Mouse (Mus musculus): ENCODE measurements around the gene Enpp6. TPM values are rescaled to one million over a fixed set of nuclear protein-coding genes. Genes with fewer than 3 reads are reported as not detected.

The Enpp6 gene
- polyA plus RNA-seq, 1 experiment: 1.1 TPM

DNA sequence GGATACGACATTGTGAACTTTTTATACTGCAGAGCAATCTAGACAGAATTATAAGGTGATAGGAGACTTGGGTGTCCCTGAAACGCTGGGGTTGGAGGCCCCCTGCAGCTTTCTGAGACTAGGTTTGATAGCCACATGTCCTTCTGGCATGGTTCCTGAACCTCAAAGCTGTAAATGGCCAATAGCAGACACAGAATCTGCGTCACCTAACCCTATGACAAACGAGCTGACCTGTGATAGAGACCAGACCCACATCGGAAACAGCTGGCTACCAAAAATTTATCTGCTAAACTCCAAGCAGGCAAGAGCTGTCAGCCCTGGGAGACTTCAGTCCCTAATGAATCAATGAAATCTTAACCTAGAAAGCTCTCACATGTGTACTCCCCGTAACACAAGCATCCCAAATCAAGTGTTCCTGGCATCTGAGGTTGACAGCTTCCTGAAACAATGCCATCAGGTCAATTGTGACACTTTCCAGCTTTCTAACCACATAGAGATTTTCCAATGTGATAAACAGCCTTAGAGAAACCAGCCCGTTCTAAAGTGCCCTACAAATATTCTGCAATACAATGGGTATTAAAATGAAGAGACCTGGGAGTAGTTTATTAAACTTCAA, 74.5 kb downstream of the Enpp6 start:
- Histone ChIP-seq H3K27ac (ENCODE audit: insufficient read depth, low read depth, low read length) (no peak overlapping the region), H3K4me1 (ENCODE audit: control insufficient read depth, insufficient read depth, insufficient read length, low read length) (no peaks in the 10 kb centered on the region), H3K36me3 (ENCODE audit: control insufficient read depth, insufficient read depth, low read length) (no peaks in the 10 kb centered on the region), H3K27me3 (ENCODE audit: control insufficient read depth, insufficient read depth, low read length) (no peaks in the 10 kb centered on the region), H3K4me3 (ENCODE audit: low read depth, low read length) (no peak overlapping the region)
- no peak for TF ChIP-seq CTCF (IDR thresholded peaks at IDR 0.05; ENCODE audit: extremely low read depth, insufficient read length, insufficient replicate concordance, low read depth, low read length)
- TF ChIP-seq POLR2A (IDR thresholded peaks at IDR 0.05; ENCODE audit: low read depth, low read length): no peak
- 59% methylated on average over 7 of the region's 7 CpGs for WGBS

- Histone ChIP-seq H3K27me3 (ENCODE audit: control insufficient read depth, insufficient read depth, low read length) (no peaks in the 10 kb centered on the region), H3K4me1 (ENCODE audit: control insufficient read depth, insufficient read depth, insufficient read length, low read length) (no peaks in the 10 kb centered on the region), H3K4me3 (ENCODE audit: low read depth, low read length) (no peak overlapping the region), H3K27ac (ENCODE audit: insufficient read depth, low read depth, low read length) (no peak overlapping the region), H3K36me3 (ENCODE audit: control insufficient read depth, insufficient read depth, low read length) (no peaks in the 10 kb centered on the region)
- TF ChIP-seq POLR2A (IDR thresholded peaks at IDR 0.05; ENCODE audit: low read depth, low read length) (no peak), CTCF (IDR thresholded peaks at IDR 0.05; ENCODE audit: extremely low read depth, insufficient read length, insufficient replicate concordance, low read depth, low read length) (no peak)
- 91% methylated on average over 9 of the region's 9 CpGs for WGBS
These were observed 80.4 kb downstream of the Enpp6 start for GRCm38 (mm10) chr8:47067121-47067520.

DNA sequence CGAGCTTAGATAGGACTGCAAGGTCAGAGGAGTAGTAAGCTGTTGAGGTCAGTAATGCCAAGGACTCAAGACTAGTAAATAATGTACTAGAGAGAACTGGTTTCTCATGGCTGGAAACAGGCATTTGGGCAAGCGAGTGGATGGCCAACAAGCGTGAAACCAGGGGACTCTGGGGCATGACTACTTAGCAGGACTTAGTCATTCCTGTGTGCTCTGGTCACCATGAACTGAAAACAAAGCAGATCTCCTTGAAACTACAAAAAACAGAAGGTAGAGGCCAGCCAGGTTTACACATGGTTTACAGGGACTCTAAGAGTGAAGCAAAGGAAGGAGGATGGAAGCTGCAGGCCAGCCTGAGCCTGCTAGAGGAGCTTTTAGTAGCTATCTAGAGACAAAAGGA, 82.9 kb downstream of the Enpp6 start:
- Histone ChIP-seq H3K4me1 (ENCODE audit: control insufficient read depth, insufficient read depth, insufficient read length, low read length) (no peaks in the 10 kb centered on the region), H3K4me3 (ENCODE audit: low read depth, low read length) (no peak overlapping the region), H3K27me3 (ENCODE audit: control insufficient read depth, insufficient read depth, low read length) (no peaks in the 10 kb centered on the region), H3K36me3 (ENCODE audit: control insufficient read depth, insufficient read depth, low read length) (no peaks in the 10 kb centered on the region), H3K27ac (ENCODE audit: insufficient read depth, low read depth, low read length) (no peak overlapping the region)
- 66% methylated on average over 3 of the region's 3 CpGs for WGBS
- no peak for TF ChIP-seq POLR2A (IDR thresholded peaks at IDR 0.05; ENCODE audit: low read depth, low read length)
- no peak for TF ChIP-seq CTCF (IDR thresholded peaks at IDR 0.05; ENCODE audit: extremely low read depth, insufficient read length, insufficient replicate concordance, low read depth, low read length)

DNA sequence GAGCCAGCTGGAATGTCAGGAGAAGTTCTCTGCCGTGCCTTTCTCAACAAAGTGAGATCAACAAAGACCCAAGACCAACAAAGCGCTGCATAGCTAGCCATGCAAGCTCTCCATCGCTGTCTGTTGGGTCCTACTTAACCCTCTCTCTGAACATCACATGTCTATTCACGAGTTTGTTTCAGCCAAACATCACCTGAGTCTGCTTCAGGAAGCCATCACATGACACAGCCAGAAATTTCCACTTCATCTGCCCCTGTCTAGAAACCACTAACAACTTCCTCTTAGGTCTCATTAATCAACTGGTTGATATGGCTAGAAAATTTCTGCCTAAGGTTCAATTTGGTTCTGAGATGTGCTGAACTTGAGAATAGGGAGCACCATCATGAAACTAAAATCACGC, 85.3 kb downstream of the Enpp6 start:
- WGBS: 72% methylated on average over 5 of the region's 5 CpGs

DNA sequence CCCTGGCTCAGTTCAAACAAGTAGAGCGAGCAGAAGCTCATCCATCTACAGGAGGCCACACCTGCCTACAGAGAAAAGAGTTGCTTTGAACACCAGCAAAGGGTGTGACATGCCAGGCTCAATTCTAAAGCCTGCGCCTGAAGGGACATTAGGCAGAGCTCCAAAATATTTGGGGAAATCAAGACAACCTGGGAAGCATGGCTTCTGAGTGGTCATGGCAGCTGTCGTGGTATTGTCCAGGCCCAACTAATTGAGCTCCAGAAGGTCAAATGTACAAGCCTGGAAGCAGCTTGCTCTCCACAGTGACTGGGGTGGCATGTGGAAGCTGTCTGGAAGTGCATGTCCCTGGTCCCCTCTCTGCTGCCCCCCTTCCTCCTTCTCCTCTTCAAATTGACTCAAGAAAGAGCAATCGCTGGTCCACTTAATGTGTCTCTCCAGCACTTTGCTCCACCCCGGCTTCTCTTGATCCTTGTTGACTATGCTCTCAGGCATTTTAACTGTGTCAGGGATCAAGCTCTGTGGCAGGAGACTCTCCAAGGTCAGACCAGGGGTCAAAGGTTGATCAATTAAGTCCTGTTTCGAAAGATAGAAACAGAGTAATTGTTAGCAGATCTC, 89.4 kb downstream of the Enpp6 start:
- no peak overlapping the region for H3K4me3 ChIP-seq (ENCODE audit: low read depth, low read length)
- H3K4me1 ChIP-seq (ENCODE audit: control insufficient read depth, insufficient read depth, insufficient read length, low read length): no peaks in the 10 kb centered on the region
- TF ChIP-seq POLR2A (IDR thresholded peaks at IDR 0.05; ENCODE audit: low read depth, low read length) (no peak), CTCF (IDR thresholded peaks at IDR 0.05; ENCODE audit: extremely low read depth, insufficient read length, insufficient replicate concordance, low read depth, low read length) (no peak)
- no peaks in the 10 kb centered on the region for H3K27me3 ChIP-seq (ENCODE audit: control insufficient read depth, insufficient read depth, low read length)
- 80% methylated on average over 6 of the region's 6 CpGs for WGBS
- no peaks in the 10 kb centered on the region for H3K36me3 ChIP-seq (ENCODE audit: control insufficient read depth, insufficient read depth, low read length)
- H3K27ac ChIP-seq (ENCODE audit: insufficient read depth, low read depth, low read length): no peak overlapping the region

More for the DNA sequence above, 85.3 kb downstream of the Enpp6 start:
- Histone ChIP-seq H3K27me3 (ENCODE audit: control insufficient read depth, insufficient read depth, low read length) (no peaks in the 10 kb centered on the region), H3K4me3 (ENCODE audit: low read depth, low read length) (no peak overlapping the region), H3K4me1 (ENCODE audit: control insufficient read depth, insufficient read depth, insufficient read length, low read length) (no peaks in the 10 kb centered on the region), H3K36me3 (ENCODE audit: control insufficient read depth, insufficient read depth, low read length) (no peaks in the 10 kb centered on the region), H3K27ac (ENCODE audit: insufficient read depth, low read depth, low read length) (no peak overlapping the region)
- TF ChIP-seq CTCF (IDR thresholded peaks at IDR 0.05; ENCODE audit: extremely low read depth, insufficient read length, insufficient replicate concordance, low read depth, low read length) (no peak), POLR2A (IDR thresholded peaks at IDR 0.05; ENCODE audit: low read depth, low read length) (no peak)

DNA sequence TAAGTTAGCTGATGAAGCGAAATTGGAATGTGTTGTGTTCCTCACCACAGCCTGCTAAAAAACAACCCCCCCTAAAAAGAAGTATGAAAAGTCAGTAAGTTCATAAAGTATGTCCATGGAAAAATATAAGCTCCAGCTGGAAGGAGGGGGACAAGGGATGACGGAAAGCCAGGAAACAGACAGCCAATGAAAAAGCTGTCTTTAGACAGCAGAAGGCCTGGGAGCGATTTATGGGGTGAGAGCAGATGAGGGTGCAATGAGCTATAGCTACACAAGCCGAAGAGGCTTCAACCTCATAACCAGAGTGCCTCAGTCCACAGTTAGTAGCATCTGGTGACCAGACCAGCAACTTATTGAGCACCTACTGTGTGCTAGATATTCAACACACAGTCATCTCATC, 93.3 kb downstream of the Enpp6 start:
- WGBS: 72% methylated on average over 4 of the region's 4 CpGs
- Histone ChIP-seq H3K27ac (ENCODE audit: insufficient read depth, low read depth, low read length) (no peak overlapping the region), H3K4me1 (ENCODE audit: control insufficient read depth, insufficient read depth, insufficient read length, low read length) (no peaks in the 10 kb centered on the region), H3K4me3 (ENCODE audit: low read depth, low read length) (no peak overlapping the region), H3K27me3 (ENCODE audit: control insufficient read depth, insufficient read depth, low read length) (no peaks in the 10 kb centered on the region), H3K36me3 (ENCODE audit: control insufficient read depth, insufficient read depth, low read length) (no peaks in the 10 kb centered on the region)
- TF ChIP-seq POLR2A (IDR thresholded peaks at IDR 0.05; ENCODE audit: low read depth, low read length) (no peak), CTCF (IDR thresholded peaks at IDR 0.05; ENCODE audit: extremely low read depth, insufficient read length, insufficient replicate concordance, low read depth, low read length) (no peak)

GRCm38 (mm10) chr8:47082201-47083027, 95.7 kb downstream of the Enpp6 start:
- WGBS: 71% methylated on average over 22 of the region's 22 CpGs
- Histone ChIP-seq H3K27ac (ENCODE audit: insufficient read depth, low read depth, low read length) (no peak overlapping the region), H3K27me3 (ENCODE audit: control insufficient read depth, insufficient read depth, low read length) (no peaks in the 10 kb centered on the region), H3K4me3 (ENCODE audit: low read depth, low read length) (peak overlapping the region; percentile 13; the same call in 1 of the 2 replicates), H3K36me3 (ENCODE audit: control insufficient read depth, insufficient read depth, low read length) (no peaks in the 10 kb centered on the region), H3K4me1 (ENCODE audit: control insufficient read depth, insufficient read depth, insufficient read length, low read length) (no peaks in the 10 kb centered on the region)
- no peak for TF ChIP-seq POLR2A (IDR thresholded peaks at IDR 0.05; ENCODE audit: low read depth, low read length)
- TF ChIP-seq CTCF (IDR thresholded peaks at IDR 0.05; ENCODE audit: extremely low read depth, insufficient read length, insufficient replicate concordance, low read depth, low read length): no peak
